Mouse (Mus musculus) layer of hippocampus, adult 18-20 months (tissue): ENCODE results near the gene 6030408B16Rik. TPM values are rescaled to one million over a fixed set of nuclear protein-coding genes. Genes with fewer than 3 reads are reported as not detected.

ENCODE experiments used
- DNase-seq, 2 experiments: peaks; one replicate each; pipeline ENCODE4 v3.0.0; 2022; ENCODE audit warnings: low spot score in 2 of 2
- long read RNA-seq: library from polyadenylated mRNA; stranded (forward); transcript quantifications from one replicate; pipeline ENCODE4 v2.0.0, GENCODE M21; 2021
- total RNA-seq, 2 experiments: library from RNA; stranded (reverse); gene quantifications; 2 replicates each; pipeline ENCODE4 v1.2.3; 2021

Gene 6030408B16Rik
- total RNA-seq, result under 1 TPM; 0.27 to 0.66 TPM
- long read RNA-seq, result 0 reads

DNA sequence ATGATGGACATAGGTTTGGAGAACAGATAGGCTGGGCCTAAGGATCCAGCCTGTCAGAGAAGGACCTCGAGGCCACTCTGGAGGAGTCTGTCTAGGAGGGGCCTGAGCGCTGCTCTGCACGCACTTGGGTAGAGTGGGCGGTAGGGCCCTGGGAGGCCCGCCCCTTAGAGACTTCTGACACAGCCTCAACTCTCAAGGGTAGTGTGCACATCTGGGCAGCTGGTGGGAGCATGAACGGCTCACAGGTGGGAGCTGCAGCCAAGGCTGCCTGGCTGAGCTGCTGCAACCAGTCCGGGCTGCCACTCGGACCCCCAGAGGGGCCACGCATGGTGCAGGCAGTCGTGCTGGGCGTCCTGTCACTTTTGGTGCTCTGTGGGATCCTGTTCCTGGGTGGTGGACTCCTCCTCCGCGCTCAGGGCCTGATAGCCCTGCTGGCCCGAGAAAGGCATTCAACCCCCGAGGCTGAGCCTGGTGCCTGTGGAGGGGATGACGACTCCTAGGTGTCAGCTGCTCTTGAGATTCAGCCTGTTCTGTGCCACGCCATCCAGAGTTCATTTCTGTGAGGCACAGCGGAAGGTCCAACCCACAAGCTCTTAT, at the start of gene 6030408B16Rik:
Gene 6030408B16Rik, plus strand, starts transcription at position 188 of the 597 bp plus-strand sequence.
- DNase-seq, result no peak

DNA sequence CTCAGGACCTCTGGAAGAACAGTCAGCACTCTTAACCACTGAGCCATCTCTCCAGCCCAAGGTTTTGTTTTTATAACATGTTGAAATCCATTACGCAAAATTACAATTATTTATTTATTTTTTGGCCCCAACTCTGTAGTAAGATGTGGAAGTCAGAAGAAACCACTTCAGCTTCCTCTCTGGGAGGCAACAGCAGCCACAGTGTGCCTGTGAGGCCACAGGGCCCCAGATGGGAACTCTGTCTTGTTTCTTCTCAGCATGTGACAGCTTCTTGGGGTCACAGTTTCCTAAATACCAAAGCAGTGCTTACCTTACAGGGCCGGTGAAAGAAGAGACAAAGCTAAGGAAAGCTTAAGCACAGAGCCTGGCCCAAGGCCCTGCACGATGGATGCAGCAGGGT, 49.0 kb upstream of the 6030408B16Rik start:
- DNase-seq, result no peak

DNA sequence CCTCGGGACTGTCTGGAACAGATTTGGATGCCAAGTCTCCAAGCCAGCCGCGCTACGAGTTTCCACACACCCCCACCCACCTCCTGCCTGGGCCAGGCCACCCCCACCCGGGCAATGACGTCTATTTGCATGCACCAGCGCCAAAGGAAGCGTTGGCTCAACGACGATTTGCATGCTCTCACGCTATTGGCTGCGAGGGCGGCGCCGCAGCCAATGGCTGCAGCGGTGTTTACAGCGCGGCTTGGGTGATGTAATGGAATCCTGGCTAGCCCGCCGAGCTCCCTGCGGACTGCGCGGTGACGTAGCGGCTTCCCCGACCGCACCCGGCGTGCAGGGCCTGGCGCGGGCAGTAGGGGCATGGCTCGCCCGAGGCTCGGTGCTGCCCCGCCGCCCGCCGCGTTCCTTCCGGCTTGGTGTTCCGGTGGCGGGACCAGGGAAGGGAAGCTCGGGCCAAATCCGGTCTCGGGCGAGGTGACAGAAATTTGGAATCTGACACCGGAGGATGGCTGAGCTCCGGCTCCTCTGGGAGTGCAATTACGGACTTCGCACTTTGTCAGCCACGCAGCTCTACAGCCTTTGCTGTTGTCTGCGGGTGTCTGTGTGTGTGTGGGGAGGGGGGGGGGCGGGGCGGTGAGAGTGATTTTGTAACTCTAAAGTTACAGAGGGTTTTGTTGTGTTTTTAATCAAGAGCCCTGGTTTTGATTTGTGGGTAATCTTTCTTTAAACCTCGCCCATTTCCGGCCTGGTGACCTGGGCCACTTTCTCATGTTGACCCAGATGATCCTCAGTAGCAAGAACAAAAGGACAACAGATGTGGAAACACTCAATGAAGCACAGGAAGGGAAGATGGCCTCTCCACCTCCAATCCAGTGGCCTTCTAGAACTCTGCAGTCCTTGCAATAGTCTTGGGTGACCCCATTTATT, 46.5 kb upstream of the 6030408B16Rik start:
- peak; percentile 95 to 97 for DNase-seq

DNA sequence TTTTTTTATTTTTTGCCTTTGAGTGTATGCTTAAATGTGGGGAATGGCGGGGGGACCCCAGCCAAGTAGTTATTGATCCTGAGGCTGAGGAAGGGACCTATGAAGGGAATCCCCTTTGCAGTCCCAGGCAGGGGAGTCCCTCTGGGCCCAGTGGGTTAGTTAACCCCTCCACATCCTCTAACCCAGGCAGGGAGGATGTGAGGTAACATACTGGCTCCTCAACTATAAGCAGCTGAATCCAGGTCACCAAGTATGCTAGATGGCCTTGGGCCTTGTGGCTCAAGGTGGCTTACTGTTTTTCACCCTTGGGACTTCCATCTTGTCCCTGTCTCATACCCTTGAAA, 45.9 kb upstream of the 6030408B16Rik start:
- DNase-seq, result no peak

DNA sequence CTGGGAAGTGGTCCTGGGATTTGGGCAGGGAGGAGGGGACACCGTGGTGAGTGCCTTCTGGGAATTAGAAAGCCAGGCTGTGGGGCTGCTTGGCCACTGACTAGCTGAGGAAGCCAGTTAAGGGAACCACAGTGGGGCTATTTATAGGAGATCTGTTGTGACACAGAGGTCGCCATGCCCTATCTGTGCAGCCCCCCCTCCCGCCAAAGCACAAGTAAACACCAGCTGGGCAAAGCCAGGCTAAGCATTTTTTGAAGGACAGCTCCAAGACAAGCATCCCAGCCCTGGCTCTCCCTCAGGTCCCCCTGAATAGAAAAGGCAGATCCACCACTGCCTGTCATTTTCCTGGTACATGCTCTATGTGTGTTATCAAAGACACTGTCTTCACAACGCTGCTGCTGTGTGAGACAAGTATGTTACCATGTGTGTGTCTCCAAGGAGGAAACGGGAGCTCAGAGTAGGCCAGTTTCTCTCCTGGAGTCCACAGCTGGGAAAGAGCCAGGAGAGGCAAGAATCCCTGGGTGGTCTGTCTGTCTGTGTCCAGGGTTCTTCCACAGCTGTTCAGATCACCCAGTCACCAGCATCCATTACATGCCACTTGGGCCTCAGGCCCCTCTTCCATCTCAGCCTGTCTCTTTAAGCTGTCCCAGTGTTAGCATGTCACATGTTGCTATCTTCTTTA, 44.8 kb upstream of the 6030408B16Rik start:
- DNase-seq, result no peak

DNA sequence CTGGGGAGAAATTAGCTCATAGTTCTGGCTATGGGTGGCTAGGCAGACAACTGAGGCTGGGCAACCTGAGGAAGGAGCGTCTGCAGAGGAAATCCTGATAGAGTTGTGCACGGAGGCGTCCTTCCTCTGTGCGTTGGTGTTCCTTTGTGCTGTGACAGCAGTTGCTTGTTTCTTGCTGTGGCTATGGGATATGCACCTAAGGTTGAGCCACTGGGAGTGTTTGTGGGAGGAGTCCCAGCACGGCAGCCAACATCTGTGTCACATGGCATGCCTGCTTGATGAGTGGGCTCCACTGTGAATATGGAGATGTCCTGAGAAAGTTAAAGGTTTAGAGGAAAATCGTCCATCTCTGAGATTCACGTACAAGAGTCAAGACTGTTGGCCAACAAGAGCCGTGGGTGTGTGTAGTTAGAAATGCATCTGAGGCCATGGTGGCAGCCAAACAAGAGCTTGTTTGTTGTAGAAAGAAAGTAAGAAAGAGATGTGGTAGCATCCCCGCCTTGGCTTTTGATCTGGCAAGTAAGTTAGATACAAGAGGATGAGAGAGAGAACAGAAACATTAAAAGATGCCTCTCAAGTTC, 42.7 kb upstream of the 6030408B16Rik start:
- DNase-seq, result no peak

DNA sequence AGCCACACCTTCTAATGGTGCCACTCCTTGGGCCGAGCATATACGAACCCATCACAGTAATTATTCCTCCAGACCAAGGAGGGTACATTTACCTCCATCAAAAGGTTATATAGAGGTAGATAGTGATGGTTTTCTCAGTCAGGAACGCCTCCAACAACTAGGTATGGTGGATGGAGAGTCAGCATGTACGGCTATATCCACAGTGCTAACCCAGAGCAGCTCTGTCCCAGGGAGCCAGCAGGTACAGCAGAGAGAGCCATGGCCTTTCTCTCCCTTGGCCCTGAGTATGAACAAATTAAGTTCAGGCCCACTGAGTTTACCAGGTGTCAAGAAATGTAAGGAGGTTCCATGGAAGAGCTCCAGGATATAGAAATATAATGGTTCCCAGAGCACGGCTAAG, 41.1 kb upstream of the 6030408B16Rik start:
- DNase-seq, result no peak

DNA sequence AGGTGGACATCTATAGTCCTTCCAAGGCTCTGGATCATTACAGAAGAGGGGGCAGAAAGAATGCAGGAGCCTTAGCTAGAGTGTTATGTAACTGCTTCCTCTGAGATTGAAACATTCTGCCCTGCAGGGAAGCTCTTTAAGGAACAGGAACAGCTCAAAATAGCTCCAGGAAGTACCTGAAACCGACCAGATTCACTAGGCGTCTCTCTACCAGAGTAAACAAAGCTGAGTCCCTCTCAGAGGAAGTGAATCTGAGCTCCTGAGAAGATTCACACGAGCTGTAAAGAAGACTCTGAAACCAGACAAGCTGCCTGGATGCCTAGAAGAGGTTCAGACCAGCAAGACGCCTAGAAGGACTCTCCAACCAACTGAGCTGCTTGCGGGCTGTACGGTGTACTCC, 40.4 kb upstream of the 6030408B16Rik start:
- DNase-seq, result no peak

DNA sequence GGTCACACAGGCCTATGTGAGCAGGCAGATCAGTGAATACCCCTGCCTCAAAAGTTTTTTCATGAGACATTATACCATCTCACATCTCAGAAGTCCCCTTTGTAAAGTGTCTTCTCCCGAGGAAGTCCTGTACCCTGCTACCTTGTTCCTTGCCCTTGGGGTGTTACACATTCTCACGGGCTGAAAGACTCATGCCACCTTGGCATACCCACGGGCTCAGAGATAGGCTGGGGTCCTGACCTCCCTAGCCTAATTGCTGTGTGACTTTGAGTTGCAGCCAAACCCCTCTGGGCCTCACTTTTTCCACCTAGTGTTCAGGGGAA, 39.5 kb upstream of the 6030408B16Rik start:
- DNase-seq, result no peak

DNA sequence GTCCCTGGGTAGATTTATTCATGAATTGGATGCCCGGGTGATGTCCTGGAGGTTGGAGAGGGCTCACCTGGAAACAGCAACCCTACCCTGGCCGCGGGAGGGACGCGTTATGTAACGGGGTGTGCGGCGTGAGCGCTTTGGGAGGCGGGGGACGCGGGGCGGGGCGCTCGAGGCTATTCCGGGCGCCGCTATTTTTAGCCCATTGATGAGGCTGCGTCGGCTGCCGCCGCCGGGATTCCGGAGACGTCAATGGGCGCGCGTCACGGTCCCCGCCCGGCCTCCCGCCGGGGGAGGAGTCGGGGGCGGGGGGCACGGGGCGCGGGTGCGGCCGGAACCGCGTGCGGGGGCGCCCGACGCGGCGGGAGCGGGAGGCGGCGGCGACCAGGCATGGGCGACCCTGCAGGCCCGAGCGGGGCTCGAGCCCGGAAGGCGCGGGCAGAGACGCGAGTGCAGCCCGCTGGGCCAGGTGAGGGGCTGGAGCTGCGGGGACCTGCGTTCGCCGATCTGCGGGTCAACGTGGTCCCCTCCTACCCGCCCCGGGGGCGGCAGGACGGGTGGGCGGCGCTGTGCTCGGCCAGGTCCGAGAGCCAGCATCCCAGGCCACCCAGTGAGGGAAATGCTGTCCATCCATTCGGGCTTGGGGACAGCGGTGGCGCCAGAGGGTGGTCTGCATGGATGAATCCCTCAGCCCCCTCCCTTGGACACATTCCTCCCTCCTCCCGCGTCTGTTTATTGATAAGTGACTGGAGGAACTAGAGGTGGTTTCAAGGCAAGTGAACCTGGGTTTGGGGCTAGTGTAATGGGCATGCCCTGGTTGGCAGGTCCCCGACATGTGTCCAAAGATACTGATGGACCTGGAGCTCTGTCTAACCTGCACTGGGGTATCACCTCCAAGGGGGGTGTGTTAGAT, 38.9 kb upstream of the 6030408B16Rik start, which contains the start of gene Nr4a1:
Gene Nr4a1, plus strand, starts transcription at position 384 of the 910 bp plus-strand sequence.
- DNase-seq, result peak; percentile 64 to 77

DNA sequence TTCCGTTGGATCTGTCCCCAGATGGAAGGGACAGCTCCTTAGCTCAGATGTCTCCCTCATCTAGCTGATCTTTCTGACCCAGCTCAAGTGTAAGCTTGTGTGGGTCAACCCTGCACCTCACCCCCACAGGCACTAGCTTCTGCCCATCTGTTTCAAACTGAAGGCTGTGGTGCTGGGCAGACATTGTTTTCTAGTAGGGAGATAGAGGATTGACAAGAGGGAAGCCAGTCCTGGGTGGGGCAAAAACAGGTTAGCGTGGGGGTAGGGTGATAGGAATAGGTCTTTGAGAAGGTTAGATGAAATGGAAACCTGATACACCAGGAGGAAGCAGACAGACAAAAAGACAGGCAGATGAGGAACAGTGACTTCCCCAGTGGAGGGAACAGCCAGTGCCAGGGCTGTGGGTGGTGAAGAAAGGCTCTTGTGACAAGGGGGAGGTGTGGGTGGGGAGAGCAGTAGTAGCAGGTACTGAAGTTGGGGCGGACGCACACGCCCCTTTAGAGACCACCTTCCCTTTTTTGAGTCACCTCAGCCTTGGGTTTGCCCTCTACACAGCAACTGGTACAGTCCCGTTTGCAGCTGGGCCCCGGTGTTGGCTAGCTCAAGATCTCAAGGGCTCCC, 37.1 kb upstream of the 6030408B16Rik start:
- no peak for DNase-seq

DNA sequence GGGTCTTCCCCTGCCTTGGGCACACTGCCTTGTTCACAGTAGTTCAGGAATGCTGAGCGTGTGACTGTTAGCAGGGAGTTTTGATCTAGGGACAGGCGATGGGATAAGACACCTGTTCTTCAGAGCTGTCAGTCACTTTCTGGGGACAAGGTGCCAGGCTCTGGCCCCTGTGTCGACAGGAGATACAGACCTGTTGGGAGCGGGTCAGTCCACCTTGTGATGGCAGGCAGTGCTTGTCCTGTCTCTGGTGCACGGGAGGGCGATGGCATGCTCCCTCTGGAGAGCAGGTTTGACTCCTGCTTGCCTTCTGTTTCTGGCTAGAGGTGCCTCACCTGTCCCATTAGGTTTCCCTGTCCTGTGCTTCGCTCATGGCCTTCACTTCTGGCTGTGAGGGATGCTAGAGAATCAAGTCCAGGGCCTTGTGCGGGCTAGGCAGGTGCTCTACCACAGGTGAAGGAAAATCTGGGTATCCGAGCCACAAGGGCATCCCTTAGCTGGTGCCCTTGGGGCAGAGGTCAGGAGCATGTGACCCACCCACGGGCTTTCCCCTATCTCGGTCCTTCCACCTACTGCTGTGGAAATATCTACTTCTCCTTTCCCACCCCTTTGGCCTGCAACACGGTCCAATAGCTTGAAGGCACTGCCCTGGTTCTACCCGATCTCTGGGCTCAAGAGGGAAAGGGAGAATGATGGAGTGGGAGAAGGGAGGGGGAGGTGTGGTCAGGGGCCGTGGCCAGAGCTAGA, 36.4 kb upstream of the 6030408B16Rik start:
- no peak for DNase-seq

DNA sequence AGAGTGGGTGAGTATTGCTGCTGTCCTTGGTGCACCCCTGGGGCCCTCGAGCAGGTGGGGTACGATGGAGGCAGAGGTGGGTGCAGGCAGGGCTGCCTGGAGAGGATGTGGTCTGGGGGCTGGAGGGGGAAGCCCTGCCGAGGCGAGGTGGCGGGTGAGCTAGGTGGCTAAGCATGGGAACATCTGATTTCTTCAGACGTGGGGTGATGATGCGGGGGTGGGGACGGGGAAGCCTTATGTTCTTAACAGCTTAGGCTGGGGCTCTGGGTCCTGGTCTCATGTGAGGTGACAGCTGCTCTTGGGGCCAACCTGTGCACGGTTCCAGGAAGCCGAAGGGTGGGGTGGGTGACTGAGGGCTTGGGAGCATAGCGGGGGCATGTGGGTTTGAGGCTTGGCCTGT, 34.6 kb upstream of the 6030408B16Rik start:
- DNase-seq, result no peak

DNA sequence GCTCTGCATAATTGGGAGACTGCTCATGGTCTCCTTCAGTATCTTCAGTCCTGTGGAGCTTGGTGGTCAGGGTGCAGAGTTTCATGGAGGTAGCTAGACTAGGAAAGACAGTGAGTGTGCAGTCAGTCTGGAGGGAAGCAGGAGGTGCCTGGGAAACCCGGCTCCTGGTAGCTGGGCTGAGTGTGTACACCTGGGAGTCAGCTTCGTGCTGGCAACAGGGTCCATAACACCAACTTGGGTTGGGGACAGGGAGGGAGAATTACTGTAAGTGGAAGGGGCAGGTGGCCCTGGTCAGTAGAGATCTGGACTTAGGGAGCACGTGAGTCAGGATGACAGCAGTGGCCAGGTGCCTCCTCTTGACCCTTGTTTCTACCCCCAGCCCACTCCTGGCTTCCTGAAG, 33.1 kb upstream of the 6030408B16Rik start:
- no peak for DNase-seq

DNA sequence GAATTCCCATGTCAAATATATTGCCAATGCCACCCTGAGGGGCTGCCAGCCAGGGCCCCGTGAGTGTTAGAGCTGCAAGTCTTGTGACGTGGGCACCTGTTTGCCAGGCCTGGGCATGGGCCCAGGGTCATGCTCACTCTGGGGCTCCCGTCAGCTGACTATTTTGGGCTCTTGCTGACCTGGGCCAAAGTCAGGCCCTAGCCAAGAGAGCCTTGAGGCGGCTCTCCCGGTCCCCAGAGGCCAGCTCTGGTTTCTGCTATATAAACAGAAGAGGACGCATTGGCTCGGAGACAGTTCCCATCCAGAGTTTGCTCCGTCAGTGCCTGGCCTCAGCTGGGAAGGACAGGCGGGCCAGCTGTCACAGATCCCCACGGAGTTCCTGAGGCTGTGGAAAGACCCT, 32.6 kb upstream of the 6030408B16Rik start:
- no peak for DNase-seq

DNA sequence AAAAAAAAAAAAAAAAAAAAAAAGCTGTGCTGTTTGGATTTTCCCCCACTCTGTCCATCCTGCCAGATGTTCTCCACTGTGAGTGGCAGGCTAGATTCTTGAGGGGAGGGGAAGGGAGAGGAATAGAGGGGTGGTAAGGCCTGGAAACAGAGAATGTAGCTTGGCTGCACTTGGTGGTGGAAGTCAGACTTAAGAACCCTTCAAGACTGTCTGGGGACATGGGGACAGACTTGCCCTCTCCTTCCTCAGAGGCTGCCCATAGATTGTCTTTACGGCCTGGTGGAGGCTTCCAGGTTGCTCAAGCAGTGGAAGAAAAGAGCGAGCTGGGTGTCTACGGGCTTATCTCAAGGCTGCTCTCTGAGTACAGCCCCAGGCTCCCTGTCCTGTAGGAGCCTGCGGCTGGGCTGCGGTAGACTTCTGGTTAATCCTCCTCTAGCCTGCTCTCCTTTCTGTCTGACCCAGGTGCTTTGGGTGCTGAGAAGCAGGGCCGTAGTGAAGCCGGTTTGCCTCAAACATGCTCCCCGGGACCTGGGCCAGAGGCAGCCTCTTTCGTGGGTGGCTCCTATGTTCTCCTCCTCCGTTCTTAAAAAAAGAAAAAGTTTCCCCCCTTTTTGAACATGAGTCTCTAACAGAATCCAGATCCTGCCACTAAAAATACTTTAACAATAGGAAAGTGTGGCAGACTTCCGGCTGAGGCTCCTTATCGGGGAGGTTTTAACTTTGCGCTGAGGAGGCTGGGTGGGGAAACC, 32.0 kb upstream of the 6030408B16Rik start:
- DNase-seq, result no peak

DNA sequence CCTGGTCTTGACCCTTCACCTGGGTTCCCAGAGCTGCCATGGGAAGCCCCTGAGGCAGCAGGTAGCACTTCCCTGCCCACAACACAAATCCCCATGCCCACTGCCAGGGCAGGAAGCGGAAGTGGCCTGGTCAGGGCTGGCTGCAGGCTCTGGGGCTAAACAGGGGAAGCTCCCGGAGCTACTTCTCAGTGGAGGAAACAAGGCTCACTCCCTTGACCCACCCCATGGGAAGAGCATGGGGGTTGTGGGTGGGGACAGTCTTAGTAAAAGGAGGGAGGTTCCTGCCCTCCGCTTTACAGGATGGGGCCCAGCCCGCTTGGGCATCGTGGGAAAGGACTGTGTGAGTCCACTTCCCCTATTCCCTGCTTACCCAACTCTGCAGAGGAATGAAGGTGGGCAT, 30.5 kb upstream of the 6030408B16Rik start:
- DNase-seq, result no peak

DNA sequence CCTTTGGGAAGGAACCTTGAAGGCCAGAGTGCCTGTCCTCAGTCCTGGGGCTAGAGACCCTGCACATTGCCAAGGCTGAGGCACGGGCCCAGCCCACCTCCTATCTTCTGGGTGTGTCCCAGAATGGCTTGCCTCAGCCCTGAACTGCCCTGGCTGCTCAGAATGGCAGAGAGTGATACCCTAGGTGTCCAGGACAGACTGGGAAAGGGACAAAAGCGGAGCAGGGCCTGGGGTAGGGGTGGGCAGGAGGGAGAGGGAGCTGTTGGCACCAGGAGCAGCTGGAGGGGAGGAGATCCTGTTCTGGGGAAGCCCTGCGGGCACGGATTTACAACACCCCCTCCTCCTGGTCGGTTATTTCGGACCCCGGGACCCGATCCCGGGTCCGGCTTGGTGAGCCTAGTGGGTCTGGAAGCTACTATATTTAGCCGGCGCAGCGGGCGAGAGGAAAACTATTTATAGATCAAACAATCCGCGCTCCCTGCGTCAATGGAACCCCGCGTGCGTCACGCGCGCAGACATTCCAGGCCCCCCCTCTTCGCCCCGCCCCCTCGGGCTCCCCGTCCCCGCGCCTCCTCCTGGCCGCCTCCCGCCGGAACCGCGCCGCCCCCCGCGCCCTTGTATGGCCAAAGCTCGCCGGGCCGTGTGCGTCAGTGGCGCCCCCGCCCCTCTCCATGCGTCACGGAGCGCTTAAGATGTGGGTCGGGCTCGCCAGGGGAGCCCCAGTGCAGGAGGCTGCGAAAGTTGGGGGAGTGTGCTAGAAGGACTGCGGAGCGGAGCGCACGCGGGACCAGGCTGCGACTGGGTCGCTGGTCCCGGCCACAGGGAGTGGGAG, 26.7 kb upstream of the 6030408B16Rik start:
- DNase-seq, result peak; percentile 89 to 92
